Mouse (Mus musculus) frontal cortex, postnatal 10 days (tissue): ENCODE measurements at regions not wholly inside any gene's neighbourhood (a gene's known extent, or its start where the extent isn't known, plus 50 kb on each side); places are given as distances from the start of the nearest gene placed in this dataset.

Experiments used
- DNase-seq, 2 experiments: peaks; one replicate each; pipeline ENCODE4 v3.0.0; 2022; ENCODE audit warnings: low spot score in 2 of 2, mixed read lengths in 1 of 2

- no peak for DNase-seq
Observed at GRCm38 (mm10) chr17:47225306-47226269, 143.1 kb upstream of the Mrps10 start.

- no peak for DNase-seq
Observed at GRCm38 (mm10) chr17:47221068-47221796, 147.5 kb upstream of the Mrps10 start.

- DNase-seq = no peak
Observed at GRCm38 (mm10) chr17:47219846-47220245, 148.8 kb upstream of the Mrps10 start.

GRCm38 (mm10) chr17:47216490-47216889, 152.2 kb upstream of the Mrps10 start:
- no peak for DNase-seq

GRCm38 (mm10) chr17:47215841-47216240, 152.8 kb upstream of the Mrps10 start:
- DNase-seq = no peak

GRCm38 (mm10) chr17:47214111-47214510, 154.6 kb upstream of the Mrps10 start:
- no peak for DNase-seq

GRCm38 (mm10) chr17:47210441-47211196, 158.1 kb upstream of the Mrps10 start:
- DNase-seq = no peak

GRCm38 (mm10) chr17:47208886-47209585, 159.7 kb upstream of the Mrps10 start:
- DNase-seq = no peak

GRCm38 (mm10) chr17:47207471-47207870, 161.2 kb upstream of the Mrps10 start:
- DNase-seq = no peak

GRCm38 (mm10) chr17:47204470-47205162, 164.1 kb upstream of the Mrps10 start:
- no peak for DNase-seq

- DNase-seq = peak; percentile 38 to 40
Observed at GRCm38 (mm10) chr17:47199206-47199605, 169.5 kb upstream of the Mrps10 start.

- no peak for DNase-seq
Observed at GRCm38 (mm10) chr17:47197957-47198356, 170.7 kb upstream of the Mrps10 start.

- DNase-seq = no peak
Observed at GRCm38 (mm10) chr17:47196992-47197391, 171.7 kb upstream of the Mrps10 start.

GRCm38 (mm10) chr17:47195981-47196380, 172.7 kb upstream of the Mrps10 start:
- no peak for DNase-seq

- no peak for DNase-seq
Observed at GRCm38 (mm10) chr17:47194463-47195012, 174.1 kb upstream of the Mrps10 start.

- DNase-seq = no peak
Observed at GRCm38 (mm10) chr17:47191416-47191815, 177.3 kb upstream of the Mrps10 start.

GRCm38 (mm10) chr17:47189770-47190169, 178.9 kb upstream of the Mrps10 start:
- DNase-seq = no peak

GRCm38 (mm10) chr17:47184148-47184547, 173.8 kb upstream of the Ubr2 start:
- no peak for DNase-seq

GRCm38 (mm10) chr17:47182118-47182517, 171.8 kb upstream of the Ubr2 start:
- DNase-seq = no peak

- no peak for DNase-seq
Observed at GRCm38 (mm10) chr17:47179410-47179809, 169.1 kb upstream of the Ubr2 start.
